Mouse (Mus musculus): ENCODE measurements around the gene Plac8. TPM values are rescaled to one million over a fixed set of nuclear protein-coding genes. Genes with fewer than 3 reads are reported as not detected.
A peak's percentile ranks its signal among the peaks of the same experiment; 100 is the strongest.

Gene Plac8
- total RNA-seq (2014; rRNA removed; ENCODE audit: low replicate concordance), result 5.2 and 12.5 TPM in 2 replicates
- polyA plus RNA-seq (2015; fragmentation: Nextera tagmentation; extraction: Ambion mirVana), result 2.9 and 3.2 TPM in 2 replicates

DNA sequence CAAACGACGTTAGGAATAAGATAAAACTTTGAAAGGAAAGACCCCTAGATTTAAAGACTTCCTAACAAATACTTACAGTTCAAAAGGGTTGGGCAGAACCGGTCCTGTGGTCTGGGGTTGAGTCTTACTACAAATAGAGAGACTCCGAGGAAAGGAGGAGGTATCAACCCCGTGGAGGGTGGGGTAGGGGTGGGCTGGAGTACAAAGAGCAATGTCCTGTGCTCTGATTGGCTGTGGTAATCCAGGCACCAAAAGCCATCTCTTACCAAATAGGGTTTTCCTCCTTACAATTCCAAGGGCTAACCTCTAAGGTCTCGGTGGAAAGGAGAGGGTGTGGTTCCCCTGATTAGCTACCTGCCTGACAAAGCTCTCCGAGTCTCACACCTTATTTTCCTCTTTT lies at the start of gene Plac8:
Plac8 (minus strand) TSS at position 177 of the 400 bp plus-strand sequence.
- ATAC-seq (ENCODE audit: insufficient read depth, low read depth) (no peak), DNase-seq (ENCODE audit: low spot score) (no peak)
- Histone ChIP-seq H3K9ac (replicated peaks; ENCODE audit: low read depth, low read length) (no peak within 1 kb of the TSS), H3K9me3 (replicated peaks; ENCODE audit: control insufficient read depth, low read length) (no peaks in the 10 kb centered on the region), H3K36me3 (replicated peaks; ENCODE audit: control insufficient read depth, insufficient read depth, low read length) (no peaks in the 10 kb centered on the region), H3K27ac (ENCODE audit: low read depth) (no peak within 1 kb of the TSS), H3K27me3 (ENCODE audit: control insufficient read depth, insufficient read depth, low read length) (no peaks in the 10 kb centered on the region), H3K4me3 (ENCODE audit: low read depth, low read length) (no peak within 1 kb of the TSS), H3K4me2 (ENCODE audit: low read depth, low read length) (peak within 1 kb of the TSS; percentile 4; the same call in 1 of the 2 replicates), H3K4me1 (ENCODE audit: control insufficient read depth, insufficient read depth) (no peaks in the 10 kb centered on the region)
- 22% methylated on average over 7 of the region's 7 CpGs for WGBS
- TF ChIP-seq EP300 (IDR thresholded peaks at IDR 0.05; ENCODE audit: low read depth) (no peak), CTCF (IDR thresholded peaks at IDR 0.05; ENCODE audit: low read depth) (no peak)

DNA sequence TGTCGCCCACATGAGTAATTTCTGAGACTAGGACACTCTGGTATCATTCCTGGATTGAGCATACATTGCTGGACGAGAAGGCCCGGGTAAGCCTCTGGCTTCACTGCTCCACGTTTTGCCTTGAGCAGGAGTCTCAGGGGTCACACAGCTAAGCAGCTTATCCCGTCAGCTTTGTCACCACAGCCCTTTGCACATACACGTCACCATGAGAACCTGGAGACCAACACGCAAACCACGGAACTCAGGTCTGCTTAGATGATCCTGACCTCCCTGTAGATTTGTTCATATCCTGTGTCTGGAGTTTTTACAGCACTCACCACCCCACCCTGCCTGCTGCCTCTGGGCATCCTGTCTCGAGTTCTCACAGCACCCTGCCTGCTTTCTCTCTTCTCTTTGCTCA lies 48.9 kb upstream of the Plac8 start:
- Histone ChIP-seq H3K27me3 (ENCODE audit: control insufficient read depth, insufficient read depth, low read length) (no peaks in the 10 kb centered on the region), H3K4me1 (ENCODE audit: control insufficient read depth, insufficient read depth) (no peaks in the 10 kb centered on the region), H3K9ac (replicated peaks; ENCODE audit: low read depth, low read length) (no peak overlapping the region), H3K9me3 (replicated peaks; ENCODE audit: control insufficient read depth, low read length) (no peaks in the 10 kb centered on the region), H3K4me3 (ENCODE audit: low read depth, low read length) (no peak overlapping the region), H3K36me3 (replicated peaks; ENCODE audit: control insufficient read depth, insufficient read depth, low read length) (no peaks in the 10 kb centered on the region), H3K27ac (ENCODE audit: low read depth) (no peak overlapping the region), H3K4me2 (ENCODE audit: low read depth, low read length) (no peak overlapping the region)
- no peak for ATAC-seq (ENCODE audit: insufficient read depth, low read depth)
- TF ChIP-seq EP300 (IDR thresholded peaks at IDR 0.05; ENCODE audit: low read depth), result no peak
- no peak for TF ChIP-seq CTCF (IDR thresholded peaks at IDR 0.05; ENCODE audit: low read depth)
- 61% methylated on average over 9 of the region's 9 CpGs for WGBS
- DNase-seq (ENCODE audit: low spot score), result no peak

DNA sequence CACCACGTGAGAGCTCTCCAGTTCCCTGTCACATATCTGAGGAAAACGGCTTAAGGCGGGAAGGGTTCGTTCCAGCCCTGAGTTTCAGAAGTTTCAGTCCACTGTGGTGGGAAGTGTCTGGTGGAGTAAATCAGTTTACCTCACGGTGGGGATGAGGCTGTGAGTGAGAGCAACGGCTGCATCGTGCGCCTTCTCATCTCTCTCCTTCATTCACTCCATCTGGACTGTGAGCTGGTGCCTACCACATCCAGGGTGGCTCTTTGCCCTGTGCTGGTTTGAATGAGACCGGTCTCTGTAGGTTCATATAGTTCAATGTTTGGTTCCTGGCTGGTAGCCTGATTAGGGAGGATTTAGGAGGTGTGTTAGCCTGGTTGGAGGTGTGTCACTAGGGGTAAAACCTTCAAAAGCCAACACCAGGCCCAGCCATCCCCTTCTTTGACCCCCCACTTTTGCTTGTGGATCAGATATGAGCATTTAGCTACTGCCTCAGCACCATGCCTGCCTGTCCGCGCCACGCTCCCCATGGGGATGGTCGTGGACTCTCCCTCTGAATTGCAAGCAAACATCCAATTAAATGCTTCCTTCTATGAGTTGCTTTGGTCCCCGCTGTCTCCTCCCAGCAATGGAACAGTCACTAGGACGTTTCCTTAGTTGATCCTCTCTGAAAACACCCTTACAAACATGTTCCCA lies 47.7 kb upstream of the Plac8 start:
- H3K4me1 ChIP-seq (ENCODE audit: control insufficient read depth, insufficient read depth), result no peaks in the 10 kb centered on the region
- TF ChIP-seq CTCF (IDR thresholded peaks at IDR 0.05; ENCODE audit: low read depth) (no peak), EP300 (IDR thresholded peaks at IDR 0.05; ENCODE audit: low read depth) (no peak)
- H3K27me3 ChIP-seq (ENCODE audit: control insufficient read depth, insufficient read depth, low read length), result no peaks in the 10 kb centered on the region
- no peak overlapping the region for H3K4me2 ChIP-seq (ENCODE audit: low read depth, low read length)
- no peak overlapping the region for H3K4me3 ChIP-seq (ENCODE audit: low read depth, low read length)
- no peaks in the 10 kb centered on the region for H3K36me3 ChIP-seq (replicated peaks; ENCODE audit: control insufficient read depth, insufficient read depth, low read length)
- no peak overlapping the region for H3K9ac ChIP-seq (replicated peaks; ENCODE audit: low read depth, low read length)
- WGBS, result 86% methylated on average over 15 of the region's 15 CpGs
- H3K9me3 ChIP-seq (replicated peaks; ENCODE audit: control insufficient read depth, low read length), result no peaks in the 10 kb centered on the region
- DNase-seq (ENCODE audit: low spot score) (no peak), ATAC-seq (ENCODE audit: insufficient read depth, low read depth) (no peak)
- no peak overlapping the region for H3K27ac ChIP-seq (ENCODE audit: low read depth)

DNA sequence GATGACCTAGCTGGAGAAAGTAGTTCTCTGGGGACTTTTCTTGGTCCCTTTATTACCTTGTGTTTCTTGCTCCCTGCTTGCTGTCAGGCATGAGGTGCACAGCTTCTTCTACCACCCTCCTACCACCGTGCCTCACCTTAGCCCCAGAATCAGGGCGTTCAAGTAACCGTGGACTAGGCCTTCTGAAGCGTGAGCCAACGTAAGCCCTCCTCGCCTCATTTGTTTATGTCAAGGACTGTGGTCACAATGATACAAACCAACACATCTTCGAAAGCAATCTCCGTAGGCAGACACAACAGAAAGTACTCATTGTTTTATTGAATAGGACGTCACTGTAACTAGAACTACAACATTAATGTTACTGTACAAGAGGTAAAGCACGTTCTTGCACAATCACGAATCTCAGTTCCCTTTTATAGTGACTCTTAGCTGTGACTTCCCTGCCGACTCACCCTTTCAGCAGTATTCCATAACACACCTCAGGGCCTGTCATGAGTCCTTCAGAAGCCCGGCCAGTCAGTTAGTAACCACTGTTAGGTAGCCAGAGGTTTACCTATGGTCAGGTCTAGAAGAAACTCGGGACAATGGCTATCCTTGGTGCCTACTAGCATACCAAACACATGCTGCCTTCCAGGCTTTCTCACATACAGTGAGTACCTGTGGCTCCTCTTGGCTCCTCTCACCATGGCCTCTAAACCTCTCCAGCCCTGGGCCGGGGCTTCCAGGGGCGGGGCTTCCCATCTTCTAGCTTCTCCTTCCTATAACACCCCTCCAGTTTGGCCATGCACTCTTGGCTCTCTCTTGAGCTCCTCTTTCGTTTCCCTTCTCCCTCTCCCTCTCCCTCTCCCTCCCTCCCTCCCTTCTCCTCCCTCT lies 42.1 kb upstream of the Plac8 start:
- no peak for TF ChIP-seq EP300 (IDR thresholded peaks at IDR 0.05; ENCODE audit: low read depth)
- no peak for TF ChIP-seq CTCF (IDR thresholded peaks at IDR 0.05; ENCODE audit: low read depth)
- 77% methylated on average over 17 of the region's 17 CpGs for WGBS
- Histone ChIP-seq H3K9me3 (replicated peaks; ENCODE audit: control insufficient read depth, low read length) (no peaks in the 10 kb centered on the region), H3K4me1 (ENCODE audit: control insufficient read depth, insufficient read depth) (no peaks in the 10 kb centered on the region), H3K27ac (ENCODE audit: low read depth) (no peak overlapping the region), H3K4me3 (ENCODE audit: low read depth, low read length) (no peak overlapping the region), H3K36me3 (replicated peaks; ENCODE audit: control insufficient read depth, insufficient read depth, low read length) (no peaks in the 10 kb centered on the region), H3K4me2 (ENCODE audit: low read depth, low read length) (no peak overlapping the region), H3K27me3 (ENCODE audit: control insufficient read depth, insufficient read depth, low read length) (no peaks in the 10 kb centered on the region), H3K9ac (replicated peaks; ENCODE audit: low read depth, low read length) (no peak overlapping the region)
- ATAC-seq (ENCODE audit: insufficient read depth, low read depth) (no peak), DNase-seq (ENCODE audit: low spot score) (no peak)

DNA sequence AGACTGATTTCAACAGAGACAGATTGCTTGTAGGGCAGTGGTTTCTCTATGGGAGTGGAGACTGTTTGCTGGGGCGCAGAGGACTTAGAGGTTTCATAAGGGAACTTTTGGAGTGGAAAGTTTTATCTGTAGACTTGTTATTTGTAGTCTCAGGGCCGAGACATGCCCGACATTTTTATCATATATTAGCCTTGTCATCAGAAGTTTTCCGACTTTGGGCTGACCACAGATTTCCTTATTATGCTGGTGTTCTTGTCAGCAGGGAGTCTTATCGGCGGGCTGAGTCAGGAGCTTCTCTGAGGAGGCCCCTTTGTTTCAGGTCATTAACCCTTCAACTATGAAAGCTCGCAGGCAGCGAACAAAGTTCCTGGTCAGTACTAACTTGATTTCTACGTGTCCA lies 35.8 kb upstream of the Plac8 start:
- WGBS, result 54% methylated on average over 9 of the region's 9 CpGs
- no peaks in the 10 kb centered on the region for H3K27me3 ChIP-seq (ENCODE audit: control insufficient read depth, insufficient read depth, low read length)
- H3K27ac ChIP-seq (ENCODE audit: low read depth), result no peak overlapping the region
- no peak overlapping the region for H3K9ac ChIP-seq (replicated peaks; ENCODE audit: low read depth, low read length)
- no peaks in the 10 kb centered on the region for H3K9me3 ChIP-seq (replicated peaks; ENCODE audit: control insufficient read depth, low read length)
- H3K4me3 ChIP-seq (ENCODE audit: low read depth, low read length), result no peak overlapping the region
- H3K4me2 ChIP-seq (ENCODE audit: low read depth, low read length), result no peak overlapping the region
- no peak for ATAC-seq (ENCODE audit: insufficient read depth, low read depth)
- no peak for DNase-seq (ENCODE audit: low spot score)
- TF ChIP-seq EP300 (IDR thresholded peaks at IDR 0.05; ENCODE audit: low read depth) (no peak), CTCF (IDR thresholded peaks at IDR 0.05; ENCODE audit: low read depth) (no peak)
- H3K4me1 ChIP-seq (ENCODE audit: control insufficient read depth, insufficient read depth), result no peaks in the 10 kb centered on the region
- H3K36me3 ChIP-seq (replicated peaks; ENCODE audit: control insufficient read depth, insufficient read depth, low read length), result no peaks in the 10 kb centered on the region

Measured in heart, postnatal 0 days (tissue).